Mouse (Mus musculus) right cerebral cortex, adult 18-20 months (tissue): Measurements from ENCODE around the gene Telo2.
"Not testable (repeated sequence)": the region's sequence is repeated elsewhere in the genome, so short reads cannot be mapped to it uniquely, and the experiment has no call there.

Experiments
- DNase-seq: peaks from one replicate; pipeline ENCODE4 v3.0.0; 2022; ENCODE audit warnings: mixed read lengths

Gene Telo2

DNA sequence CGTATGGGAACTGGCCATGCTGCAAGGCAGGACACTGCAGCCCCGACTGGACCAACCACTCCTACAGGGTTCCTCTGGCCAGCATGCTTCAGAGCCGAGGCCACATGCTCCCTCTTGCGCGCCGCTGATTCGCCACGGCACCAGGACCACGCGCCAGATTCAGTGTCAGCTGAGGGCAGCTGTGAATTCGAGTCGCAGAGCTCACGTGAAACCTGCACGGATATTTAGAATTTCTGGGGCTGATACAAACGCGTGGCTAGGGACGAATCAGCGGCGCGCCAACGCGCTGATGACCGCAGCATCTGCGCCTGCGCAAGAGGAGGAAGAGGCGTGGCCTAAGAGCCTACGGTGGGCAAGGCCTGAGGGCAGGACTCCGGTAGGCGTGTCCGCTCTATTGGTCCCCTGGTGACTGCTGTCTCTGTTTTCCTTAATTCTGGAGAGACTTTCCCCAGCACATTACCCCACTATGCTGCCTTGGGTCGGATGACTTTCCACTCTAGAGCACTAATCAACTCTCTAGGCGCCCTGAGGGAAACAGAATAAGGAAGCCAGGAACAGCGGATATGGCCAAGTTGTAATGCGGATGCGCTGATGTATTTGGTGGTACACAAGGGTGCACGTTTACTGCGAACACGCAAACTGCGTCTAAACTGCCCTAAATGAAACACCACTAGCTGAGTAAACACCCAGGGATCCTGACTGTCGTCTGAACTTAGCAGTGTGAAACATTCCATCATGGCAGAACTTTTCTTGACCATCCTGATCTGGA, at the start of gene Telo2:
Telo2 (minus strand) TSS at position 304 of the 769 bp plus-strand sequence.
- DNase-seq: peak; percentile 92

DNA sequence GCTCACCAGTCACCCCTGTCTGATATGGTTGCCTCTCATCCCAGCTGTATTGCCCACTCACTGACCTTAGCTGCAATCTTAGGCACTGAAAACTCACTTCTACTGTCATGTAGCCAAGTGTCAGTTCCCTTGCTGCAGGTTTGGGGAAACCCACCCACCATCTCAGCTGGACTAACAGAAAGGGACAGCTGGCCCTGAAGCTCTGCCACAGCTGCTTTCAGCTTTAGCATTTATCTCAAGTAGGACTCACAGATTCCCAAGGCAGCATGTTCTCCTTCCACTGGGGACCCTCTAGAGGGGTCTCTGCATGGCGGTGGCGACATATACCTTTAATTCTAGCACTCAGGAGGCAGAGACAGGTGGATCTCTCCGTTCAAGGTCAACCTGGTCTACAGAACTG, 49.0 kb upstream of the Telo2 start:
- DNase-seq: no peak

DNA sequence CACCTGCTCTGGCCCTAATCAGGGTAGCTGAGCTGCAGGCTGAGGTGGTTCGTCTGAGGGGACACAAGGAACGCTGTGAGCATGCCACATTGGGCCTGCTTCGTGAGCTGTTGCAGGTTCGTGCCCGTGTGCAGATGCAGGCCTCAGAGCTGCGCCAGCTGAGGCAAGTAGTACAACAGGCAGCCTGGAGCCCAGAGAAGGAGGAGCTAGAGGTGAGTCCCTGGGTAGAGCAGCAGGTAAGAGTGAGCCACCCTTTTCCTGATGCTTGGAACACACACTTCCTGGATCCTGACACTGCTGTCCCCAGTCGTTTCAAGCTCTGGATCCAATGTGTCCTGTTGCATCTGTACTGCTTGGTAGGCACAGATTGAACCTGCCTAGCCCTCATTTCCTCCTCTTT, 47.6 kb upstream of the Telo2 start:
- no peak for DNase-seq

DNA sequence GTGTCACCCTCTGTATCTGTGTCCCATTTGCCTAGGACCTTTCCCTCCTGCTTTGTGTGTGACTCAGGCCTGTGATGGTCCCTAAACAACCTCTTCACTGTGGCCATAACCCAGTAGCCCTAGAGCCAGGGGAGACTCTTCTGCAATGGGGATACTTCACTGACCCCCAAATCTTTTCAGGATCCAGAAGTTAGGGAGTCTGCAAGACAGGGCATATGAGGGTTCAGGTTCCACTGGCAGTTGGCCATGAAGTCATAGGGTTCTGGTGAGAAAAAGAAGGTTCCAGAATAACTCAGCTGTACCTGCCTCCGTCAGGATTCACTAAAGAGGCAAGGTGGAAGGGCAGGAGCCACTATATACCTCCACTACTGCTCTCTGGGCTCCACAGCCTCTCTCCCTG, 46.4 kb upstream of the Telo2 start, which contains the start of gene Ccdc154:
Ccdc154 (plus strand) TSS at position 301 of the 400 bp plus-strand sequence.
- no peak for DNase-seq

DNA sequence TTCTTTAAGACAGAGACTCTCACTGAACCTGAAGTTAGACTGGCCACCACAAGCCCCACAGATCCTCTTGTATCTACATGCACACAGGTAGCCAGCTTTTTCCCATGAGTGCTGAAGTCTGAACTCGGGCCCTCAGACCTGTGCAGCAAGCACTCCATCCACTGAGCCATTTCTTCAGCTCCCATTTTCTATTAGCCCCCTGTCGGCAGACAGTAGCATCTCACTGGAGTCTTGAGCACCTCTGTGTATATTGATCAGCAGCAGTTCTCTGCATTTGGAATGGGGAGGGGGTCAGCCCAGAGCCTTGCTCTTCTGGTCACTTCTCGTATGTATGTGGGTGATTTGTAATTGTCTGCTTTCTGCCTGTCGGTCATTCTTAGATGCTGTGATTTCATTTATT, 24.2 kb upstream of the Telo2 start:
- DNase-seq: no peak

DNA sequence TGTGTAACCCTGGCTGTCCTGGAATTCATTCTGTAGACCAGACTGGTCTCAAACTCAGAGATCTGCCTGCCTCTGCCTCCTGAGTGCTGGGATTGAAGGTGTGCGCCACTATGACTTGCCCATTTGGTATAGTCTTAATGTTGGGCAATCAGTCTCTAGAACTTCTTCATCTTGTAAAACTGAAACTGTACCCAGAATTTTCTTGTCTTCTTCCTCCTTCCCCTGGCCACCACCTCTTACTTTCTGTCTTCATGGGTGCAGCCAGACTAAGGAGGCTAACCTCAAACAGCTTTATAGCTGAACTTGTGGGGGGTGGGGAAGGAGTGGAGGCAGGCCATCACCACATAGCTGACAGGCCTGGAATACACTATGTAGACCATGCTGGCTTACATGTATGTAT, 23.0 kb upstream of the Telo2 start:
- DNase-seq: no peak

DNA sequence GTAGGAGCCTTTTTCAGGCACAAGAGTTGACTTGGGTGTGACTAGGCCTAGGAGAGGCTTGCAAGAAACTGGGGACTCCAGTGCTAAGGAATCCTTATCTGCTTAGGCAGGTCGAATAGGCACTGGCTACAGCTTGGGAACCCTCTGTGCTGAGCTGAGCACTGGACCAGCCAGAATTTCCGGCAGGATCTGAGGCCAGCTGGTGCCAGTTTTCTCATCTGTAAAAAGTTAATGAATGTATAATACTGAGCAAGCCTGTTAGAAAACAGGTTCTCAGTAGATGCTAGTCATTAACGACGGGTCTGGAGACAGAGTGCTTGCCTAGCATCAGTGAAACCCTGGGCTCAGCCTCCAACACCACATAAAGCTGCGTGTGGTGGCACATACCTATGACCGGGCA, 19.9 kb upstream of the Telo2 start:
- DNase-seq: no peak

DNA sequence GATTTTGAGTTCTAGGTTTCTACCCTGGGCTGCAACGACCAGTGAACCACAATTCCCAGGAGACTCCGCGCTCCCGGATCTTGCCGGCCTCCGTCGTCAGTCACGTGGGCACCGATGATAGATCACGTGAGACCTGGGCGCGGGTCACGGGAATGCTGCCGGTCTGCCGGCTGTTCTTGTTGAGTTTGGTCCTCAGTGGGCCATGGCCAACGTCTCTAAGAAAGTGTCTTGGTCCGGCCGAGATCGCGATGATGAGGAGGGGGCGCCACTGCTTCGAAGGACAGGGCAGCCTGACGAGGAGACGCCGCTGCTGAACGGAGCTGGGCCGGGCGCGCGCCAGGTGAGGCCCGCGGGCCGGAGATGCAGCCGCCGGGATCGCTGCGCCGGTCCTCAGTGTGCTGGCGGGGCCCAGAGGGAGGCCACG, 17.5 kb upstream of the Telo2 start, which contains the start of gene Clcn7:
Clcn7 (plus strand) TSS at position 117 of the 424 bp plus-strand sequence.
- peak; percentile 97 for DNase-seq

DNA sequence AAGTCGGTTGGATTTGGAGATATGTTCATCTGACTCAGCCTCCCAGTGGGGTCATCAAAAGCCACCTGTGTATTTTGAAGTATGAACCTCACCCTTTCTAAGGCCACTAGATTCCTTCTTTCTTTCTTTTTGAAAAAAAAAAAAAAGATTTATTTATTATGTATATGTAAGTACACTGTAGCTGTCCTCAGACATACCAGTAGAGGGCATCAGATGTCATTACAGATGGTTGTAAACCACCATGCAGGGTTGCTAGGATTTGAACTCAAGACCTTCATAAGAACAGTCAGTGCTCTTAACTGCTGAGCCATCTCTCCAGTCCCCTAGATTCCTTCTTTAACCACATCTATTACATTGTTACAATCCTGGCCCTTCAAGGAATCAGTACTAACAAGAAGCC, 14.3 kb upstream of the Telo2 start:
- DNase-seq: no peak

DNA sequence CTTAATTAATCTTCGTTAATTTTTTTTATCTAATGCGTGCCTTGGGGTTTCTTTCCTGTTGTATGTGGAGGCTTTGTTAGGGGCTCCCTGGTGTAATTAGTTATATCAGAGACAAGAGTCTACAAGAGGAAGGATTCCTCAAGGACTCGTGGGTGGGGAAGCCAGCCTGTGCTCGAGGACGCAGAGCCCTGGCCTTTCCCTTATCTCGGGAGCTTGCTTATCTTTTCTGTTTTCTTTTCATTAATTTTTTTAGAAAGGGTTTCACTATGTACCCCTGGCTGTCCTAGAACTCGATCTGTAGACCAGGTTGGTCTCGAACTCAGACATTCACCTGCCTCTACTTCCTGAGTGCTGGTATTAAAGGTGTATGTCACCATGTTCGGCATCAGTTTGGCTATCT, 11.9 kb upstream of the Telo2 start:
- DNase-seq: no peak

DNA sequence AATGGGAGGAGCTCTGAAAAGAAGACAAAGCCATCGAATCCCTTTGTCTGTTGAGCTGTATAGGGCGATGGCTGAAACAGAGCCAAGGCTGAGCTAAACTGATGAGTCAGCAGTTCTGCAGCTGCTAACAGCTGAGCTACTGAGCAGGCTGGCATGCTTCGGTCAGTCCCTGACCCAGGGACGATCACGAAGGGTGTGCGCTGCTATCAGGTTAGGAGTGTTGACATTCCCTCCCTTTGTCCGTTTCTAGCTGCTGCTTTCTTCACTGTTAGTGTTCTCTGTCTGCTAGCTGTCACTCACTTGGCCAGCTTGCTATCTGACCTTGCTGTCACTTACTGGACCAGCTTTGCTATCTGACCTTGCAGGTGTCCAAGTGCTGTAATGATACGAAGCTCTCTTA, 11.3 kb upstream of the Telo2 start:
- DNase-seq: no peak

DNA sequence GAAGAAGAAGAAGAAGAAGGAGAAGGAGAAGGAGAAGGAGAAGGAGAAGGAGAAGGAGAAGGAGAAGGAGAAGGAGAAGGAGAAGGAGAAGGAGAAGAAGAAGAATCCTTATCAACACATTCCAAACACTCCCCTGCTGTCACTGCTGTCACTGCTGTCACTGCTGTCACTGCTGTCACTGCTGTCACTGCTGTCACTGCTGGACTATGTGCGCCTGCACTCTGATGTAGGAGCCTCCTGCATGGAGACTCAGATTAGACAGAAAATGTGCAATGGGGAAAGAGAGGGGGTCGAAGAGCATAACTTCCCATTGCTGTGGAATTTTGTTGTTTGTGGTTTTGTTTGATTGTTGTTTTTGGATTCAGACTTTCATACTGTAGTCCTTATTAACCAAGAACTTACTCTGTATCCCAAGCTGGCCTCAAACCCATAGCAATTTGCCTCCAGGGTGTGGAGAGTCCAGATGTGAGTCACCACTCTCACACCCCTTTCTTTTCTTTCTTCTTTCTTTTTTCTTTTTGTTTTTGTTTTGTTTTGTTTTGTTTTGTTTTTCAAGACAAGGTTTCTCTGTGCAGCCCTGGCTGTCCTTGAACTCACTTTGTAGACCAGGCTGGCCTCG, 9.8 kb upstream of the Telo2 start:
- DNase-seq: not testable (repeated sequence)

DNA sequence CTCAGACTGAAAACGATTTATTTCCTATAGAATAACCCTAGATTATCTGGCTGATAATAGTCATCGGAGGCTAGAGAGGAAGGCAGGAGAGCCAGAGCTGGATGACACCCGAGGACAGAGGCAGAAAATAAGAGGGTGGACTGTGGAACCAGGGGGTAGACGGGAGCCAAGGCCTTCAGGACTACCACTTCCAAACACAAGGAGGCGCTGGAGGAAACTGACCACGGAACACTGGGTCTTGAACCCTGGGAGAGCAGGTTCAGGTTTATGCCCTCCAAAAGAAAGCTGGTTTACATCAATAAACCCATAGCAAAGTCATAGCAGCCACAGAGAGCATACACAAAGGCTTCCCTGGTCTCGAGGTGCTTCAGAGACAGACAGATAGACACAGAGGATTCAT, 8.2 kb upstream of the Telo2 start:
- DNase-seq: no peak

DNA sequence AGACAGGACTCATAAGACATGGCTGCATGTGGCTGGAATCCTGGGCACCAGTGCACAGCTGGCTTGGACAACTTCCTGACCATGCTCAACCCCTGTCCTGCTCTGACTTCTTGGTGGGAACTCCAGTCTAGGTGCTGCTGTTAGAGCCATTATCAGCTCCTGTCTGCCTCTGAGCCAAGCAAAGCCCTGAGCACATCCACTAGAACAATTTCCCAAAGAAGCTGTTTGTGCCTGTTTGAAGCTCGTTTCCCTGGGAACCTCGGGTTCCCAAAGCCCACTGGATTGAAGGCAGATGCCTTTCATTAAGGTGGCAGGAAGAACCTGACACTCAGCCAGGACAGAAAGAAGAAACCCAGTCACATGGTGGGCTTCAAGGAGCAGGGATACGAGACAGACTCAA, 4.6 kb upstream of the Telo2 start, which contains the start of gene Ptx4:
Ptx4 (plus strand) TSS at position 355 of the 400 bp plus-strand sequence.
- no peak for DNase-seq

DNA sequence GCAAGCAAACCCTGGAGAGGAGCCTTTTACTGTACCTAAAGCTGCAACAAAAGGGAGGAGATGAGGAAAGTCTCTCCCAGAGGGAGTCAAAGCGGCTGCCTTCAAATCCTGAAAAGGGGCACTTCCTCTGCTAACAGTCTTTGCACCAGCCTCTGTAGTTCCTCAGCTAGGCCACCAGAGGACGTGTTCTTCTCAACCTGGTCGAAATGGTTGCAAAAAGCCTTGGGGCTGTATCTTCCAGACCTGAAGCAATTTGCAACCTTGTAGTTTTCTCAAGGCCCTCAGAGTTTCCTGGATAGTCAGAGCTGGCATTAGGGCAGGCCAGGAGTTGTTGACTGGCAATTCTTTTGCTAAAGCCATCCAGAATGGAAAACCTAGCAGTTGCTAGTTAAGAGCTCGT, 1.5 kb upstream of the Telo2 start:
- DNase-seq: no peak

DNA sequence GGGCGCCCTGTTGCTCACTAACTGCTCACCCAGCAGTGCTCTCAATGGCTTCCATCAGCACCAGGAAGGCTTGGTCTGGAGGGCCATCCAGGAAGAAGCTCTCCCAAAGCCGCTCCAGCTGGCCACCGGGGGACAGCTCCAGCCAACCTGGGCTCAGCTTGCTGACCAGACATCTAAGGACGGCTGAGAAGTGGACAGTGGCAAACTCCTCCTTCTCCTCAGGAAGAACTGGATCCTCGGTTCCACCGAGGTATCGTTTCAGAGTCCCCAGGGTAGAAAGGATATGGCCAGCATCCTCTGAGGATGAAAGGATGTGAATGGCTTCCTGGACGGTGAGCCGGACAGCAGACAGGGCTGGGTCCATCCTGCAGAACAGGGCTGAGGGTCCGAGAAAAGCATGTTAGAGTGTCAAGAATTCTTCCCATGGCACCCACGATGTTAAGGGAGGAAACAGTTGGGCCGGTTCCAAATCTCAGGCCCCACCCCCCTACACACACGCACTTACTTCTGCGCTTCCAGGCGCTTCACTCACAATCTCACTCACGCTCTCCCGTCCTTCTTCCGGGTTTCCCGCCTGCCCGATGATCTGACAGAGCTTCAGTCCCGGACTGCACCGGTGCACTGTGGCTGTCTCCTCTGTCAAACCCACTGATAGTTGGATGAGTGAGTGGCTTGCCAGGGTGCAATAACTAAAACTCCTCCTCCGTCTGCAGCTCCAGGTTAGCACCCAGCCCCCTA, 690 bp downstream of the Telo2 start:
- no peak for DNase-seq

DNA sequence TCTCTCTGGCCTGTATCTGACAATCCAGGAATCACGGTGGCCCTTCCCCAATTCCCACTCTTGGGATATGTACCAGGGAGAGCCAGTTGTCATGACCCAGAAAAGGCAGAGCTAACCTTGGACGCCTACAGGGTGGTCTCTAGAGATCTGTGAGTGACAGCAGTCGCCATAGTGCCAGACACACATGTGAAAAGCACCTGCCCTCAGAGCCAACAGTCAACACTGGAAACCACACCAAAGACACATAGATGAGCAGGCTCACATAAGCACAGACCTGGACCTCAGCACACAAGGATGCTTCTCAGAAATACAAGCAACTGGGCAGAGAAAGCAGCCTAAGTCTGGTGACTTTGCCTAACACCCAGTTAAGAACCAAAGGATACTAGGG, 3.4 kb downstream of the Telo2 start:
- no peak for DNase-seq

DNA sequence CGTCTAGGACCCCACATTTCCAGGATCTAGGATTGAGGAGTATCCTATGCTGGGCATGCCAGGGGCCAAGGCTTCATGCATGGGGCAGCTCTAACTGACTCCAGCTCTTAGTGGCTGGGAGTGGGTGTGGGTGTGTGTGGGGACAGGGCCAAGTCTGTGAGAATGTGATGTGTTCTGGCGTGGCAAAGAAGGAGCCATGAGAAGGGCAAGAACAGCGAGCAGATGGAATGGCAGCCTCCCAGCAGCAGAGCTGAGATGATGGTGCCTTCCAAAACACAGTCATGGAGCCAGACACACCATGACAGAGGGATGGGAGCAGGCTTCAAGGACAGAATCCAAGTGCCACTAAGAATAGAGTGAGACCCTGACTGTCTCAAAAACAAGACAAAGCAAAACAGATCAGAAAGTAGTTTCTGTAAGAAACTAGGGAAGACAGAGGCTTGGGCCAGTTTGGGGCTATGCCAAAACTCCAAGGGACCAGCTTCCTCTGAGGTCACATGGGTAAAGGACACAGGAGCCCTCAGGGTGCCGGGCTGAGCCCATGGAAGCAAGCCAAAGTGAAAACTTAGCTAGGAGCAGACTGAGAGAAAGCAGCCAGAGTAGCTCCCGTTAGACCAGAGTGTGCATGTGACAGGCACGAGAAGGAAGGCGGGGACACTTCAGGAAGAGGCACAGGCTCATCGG, 3.9 kb downstream of the Telo2 start:
- DNase-seq: peak; percentile 56

DNA sequence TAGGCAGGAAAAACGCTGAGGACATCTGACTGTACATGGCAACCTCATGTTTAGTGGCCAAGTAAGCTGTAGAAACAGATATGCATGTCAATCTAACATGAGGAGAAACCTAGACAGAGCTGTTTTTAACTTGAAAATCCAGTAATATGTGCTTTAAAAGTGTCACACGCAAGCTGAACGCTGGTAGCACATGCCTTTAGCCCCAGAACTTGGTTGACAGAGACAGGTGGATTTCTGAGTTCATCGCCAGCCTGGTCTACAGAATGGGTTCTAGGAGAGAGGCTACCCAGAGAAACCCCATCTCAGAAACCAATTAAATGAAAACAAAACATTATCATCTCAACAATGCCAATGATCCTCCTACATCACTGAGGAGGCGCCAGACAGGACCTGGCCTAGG, 4.5 kb downstream of the Telo2 start:
- DNase-seq: no peak

DNA sequence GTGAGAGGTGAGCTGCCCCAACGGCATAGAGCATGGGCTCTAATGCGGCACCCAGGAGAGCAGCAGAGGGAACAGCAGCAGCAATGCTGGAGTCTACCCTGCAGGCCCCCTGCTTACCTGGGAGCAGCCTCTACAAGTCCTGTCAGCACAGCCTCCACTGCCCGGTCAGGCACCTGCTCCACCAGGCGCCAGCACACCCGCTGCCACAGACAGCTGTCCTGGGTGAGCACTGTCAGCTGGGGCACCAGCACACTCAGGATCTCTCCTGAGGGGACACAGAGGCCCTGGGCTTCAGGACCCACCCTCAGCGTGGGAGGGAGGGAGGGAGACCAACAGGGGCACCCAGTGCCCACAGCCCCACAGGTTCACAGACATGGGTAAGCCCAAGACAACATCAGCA, 5.2 kb downstream of the Telo2 start:
- no peak for DNase-seq

DNA sequence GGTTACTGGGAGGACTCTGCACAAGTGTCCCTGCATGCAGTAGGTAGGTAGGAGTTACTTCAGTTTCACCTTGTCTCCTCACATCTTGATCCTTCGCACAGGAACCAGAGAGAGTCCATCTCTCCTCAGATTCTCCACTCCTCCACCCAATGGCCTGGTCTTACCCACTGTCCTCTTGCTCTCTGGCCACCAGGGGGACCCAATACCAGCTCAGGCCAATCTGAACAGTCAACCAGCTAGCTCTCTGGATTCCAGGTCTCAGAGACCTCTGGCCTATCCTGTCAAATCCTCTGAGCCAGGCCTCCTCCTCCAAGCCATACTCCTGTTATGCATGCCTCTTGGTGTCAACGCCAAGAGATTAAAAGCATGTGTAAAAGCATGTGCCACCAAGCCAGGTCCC, 6.2 kb downstream of the Telo2 start:
- no peak for DNase-seq

DNA sequence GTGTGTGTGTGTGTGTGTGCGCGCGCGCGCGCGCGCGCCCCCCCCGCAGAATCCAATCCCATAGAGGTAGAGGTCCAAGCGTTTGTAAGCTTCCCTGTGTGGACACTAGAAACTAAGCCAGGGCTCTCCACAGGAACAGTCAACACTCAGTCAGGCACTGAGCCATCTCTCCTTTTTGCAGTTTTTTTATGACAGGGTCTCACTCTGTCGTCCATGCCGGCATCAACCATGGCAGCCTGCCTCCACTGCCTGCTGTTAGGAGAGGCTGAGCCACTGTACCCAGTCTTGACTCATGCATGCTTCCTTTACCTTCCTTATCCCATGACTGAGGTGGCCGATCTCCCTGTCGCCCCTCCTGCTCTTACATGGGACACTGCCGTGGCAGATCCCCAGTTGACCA, 8.0 kb downstream of the Telo2 start:
- DNase-seq: no peak

DNA sequence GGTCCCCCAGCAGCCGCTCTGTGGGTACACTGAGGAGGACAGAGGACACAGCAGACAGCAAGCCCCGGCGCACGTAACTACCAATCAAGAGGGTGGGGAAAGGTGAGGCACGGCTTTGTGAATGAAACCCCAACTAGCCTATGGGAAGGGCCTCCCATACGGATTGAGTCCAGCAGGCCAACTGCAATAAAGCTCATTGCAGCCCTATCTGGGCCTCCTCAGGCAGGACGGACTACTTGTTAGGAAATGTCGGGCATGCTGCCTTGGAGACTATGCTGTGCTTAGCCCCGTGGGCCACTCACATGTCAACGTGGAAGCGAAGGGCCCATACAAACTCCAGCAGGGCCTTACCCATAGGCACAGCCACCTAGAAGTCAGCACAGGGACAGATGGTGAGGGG, 14.4 kb downstream of the Telo2 start:
- no peak for DNase-seq
